Mouse (Mus musculus) ES-E14 (cell line): ENCODE results near the gene 1810055G02Rik. TPM values are rescaled to one million over a fixed set of nuclear protein-coding genes. Genes with fewer than 3 reads are reported as not detected.

Experiments used
- DNase-seq: peaks from one replicate; pipeline ENCODE4 v3.0.0-alpha.2; 2013; ENCODE audit warnings: low read depth, low spot score
- H3K27ac ChIP-seq: 2 replicates; pipeline ENCODE4 v1.5.1; 2012; ENCODE audit warnings: low read depth, mild to moderate bottlenecking, low read length, moderate library complexity, mixed read lengths; ENCODE audit not compliant: poor library complexity, insufficient read depth, severe bottlenecking
- H3K36me3 ChIP-seq: 2 replicates; pipeline ENCODE4 v1.6.1; 2012; ENCODE audit warnings: mild to moderate bottlenecking, low read length, moderate library complexity, mixed read lengths; ENCODE audit not compliant: control insufficient read depth, poor library complexity, insufficient read depth, severe bottlenecking
- H3K4me1 ChIP-seq, 2 experiments: fragments of 150-350 bp in 1 of 2; sonication (generic) in 1 of 2; 2 replicates each; pipeline ENCODE4 v1.6.1; 2012; ENCODE audit warnings: low read length in 2 of 2, mild to moderate bottlenecking in 1 of 2, mixed read lengths in 1 of 2; ENCODE audit not compliant: control insufficient read depth in 2 of 2, insufficient read depth in 2 of 2, poor library complexity in 1 of 2
- H3K4me3 ChIP-seq, 2 experiments: fragments of 150-350 bp in 1 of 2; sonication (generic) in 1 of 2; 2 replicates each; pipeline ENCODE4 v1.5.1; 2012; ENCODE audit warnings: low read length in 2 of 2, low read depth in 1 of 2, mild to moderate bottlenecking in 1 of 2, mixed read lengths in 1 of 2; ENCODE audit not compliant: insufficient read depth in 1 of 2, poor library complexity in 1 of 2, severe bottlenecking in 1 of 2
- H3K9ac ChIP-seq: 2 replicates; pipeline ENCODE4 v1.6.1; 2012; ENCODE audit warnings: low read depth, mild to moderate bottlenecking, low read length, mixed read lengths; ENCODE audit not compliant: poor library complexity, insufficient read depth, severe bottlenecking
- H3K9me3 ChIP-seq: fragments of 150-350 bp; sonication (generic); 2 replicates; pipeline ENCODE4 v1.6.1; 2012; ENCODE audit warnings: low read depth, mild to moderate bottlenecking, low read length; ENCODE audit not compliant: control insufficient read depth, insufficient read depth
- CHD2 ChIP-seq: IDR thresholded peaks from 2 replicates; pipeline ENCODE4 v1.6.1; 2014; ENCODE audit warnings: mild to moderate bottlenecking, low read depth, low read length, inconsistent platforms
- HCFC1 ChIP-seq: IDR thresholded peaks from 2 replicates; pipeline ENCODE4 v1.6.1; 2012; ENCODE audit warnings: low read length, inconsistent platforms, borderline replicate concordance; ENCODE audit not compliant: insufficient read depth
- MAFK ChIP-seq: IDR thresholded peaks from 2 replicates; pipeline ENCODE4 v1.6.1; 2014; ENCODE audit warnings: mild to moderate bottlenecking, low read depth, low read length, inconsistent platforms; ENCODE audit not compliant: insufficient read depth
- ZC3H11A ChIP-seq: IDR thresholded peaks from 2 replicates; pipeline ENCODE4 v1.6.1; 2012; ENCODE audit warnings: low read depth, mild to moderate bottlenecking, inconsistent platforms, low read length, borderline replicate concordance
- ZNF384 ChIP-seq: IDR thresholded peaks from 2 replicates; pipeline ENCODE4 v1.6.1; 2012; ENCODE audit warnings: low read depth, low read length, inconsistent platforms
- in situ Hi-C, 2 experiments: fragments of 600-800 bp; cut with MboI; formaldehyde crosslinking; loops; one replicate each; pipeline ENCODE4 v1.15.1; 2025; ENCODE audit warnings: low sequenced_read_pairs in 2 of 2, inconsistent platforms in 1 of 2; ENCODE audit not compliant: unreplicated experiment in 2 of 2
- total RNA-seq: library from RNA; depleted of rRNA; stranded (reverse); fragments of 300-350 nt; gene quantifications from 2 replicates; pipeline ENCODE4 v1.2.3, GENCODE M21; 2012

The 1810055G02Rik gene
- total RNA-seq, 1 experiment, result 31.4 TPM

DNA sequence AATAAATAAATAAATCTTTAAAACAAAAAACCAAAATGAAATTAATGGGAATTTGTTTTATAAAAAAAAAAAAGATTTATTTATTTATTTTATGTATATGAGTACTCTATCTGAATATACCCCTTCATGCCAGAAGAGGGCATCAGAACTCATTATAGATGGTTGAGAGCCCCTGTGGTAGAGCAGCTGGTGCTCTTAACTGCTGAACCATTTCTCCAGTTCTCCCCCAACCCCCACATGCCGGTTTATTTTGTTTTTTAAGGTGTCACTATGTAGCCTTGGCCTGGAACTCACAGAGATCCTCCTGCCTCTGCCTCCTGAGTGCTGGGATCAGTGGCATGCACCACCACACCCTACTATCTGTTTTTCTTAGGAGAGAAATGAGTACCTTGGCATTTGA lies 1.8 kb upstream of the 1810055G02Rik start:
- DNase-seq, result no peak
- in situ Hi-C loops, result no loop called here
- Histone ChIP-seq H3K4me1 (peaks cover 0 to 2% of the 10 kb centered on the region in 2 experiments; a peak in 3 of 4 replicates), H3K36me3 (peaks cover 1% of the 10 kb centered on the region; the same call in 1 of the 2 replicates), H3K27ac (no peak overlapping the region), H3K4me3 (no peak overlapping the region), H3K9ac (no peak overlapping the region), H3K9me3 (no peaks in the 10 kb centered on the region)
- no peak for TF ChIP-seq MAFK
- no peak for TF ChIP-seq ZC3H11A
- TF ChIP-seq HCFC1, result no peak
- no peak for TF ChIP-seq ZNF384
- TF ChIP-seq CHD2, result no peak

GRCm38 (mm10) chr19:3707553-3707952 lies 540 bp upstream of the 1810055G02Rik start:
- Histone ChIP-seq H3K9me3 (no peaks in the 10 kb centered on the region), H3K4me3 (peak overlapping the region; percentile 88 to 94), H3K4me1 (peaks cover 0 to 2% of the 10 kb centered on the region in 2 experiments; a peak in 3 of 4 replicates), H3K27ac (peak overlapping the region; percentile 56), H3K9ac (peak overlapping the region; percentile 73), H3K36me3 (peaks cover 4% of the 10 kb centered on the region; the same call in 1 of the 2 replicates)
- in situ Hi-C loops, result no loop called here
- no peak for DNase-seq
- TF ChIP-seq CHD2, result no peak
- TF ChIP-seq ZNF384, result no peak
- TF ChIP-seq MAFK, result no peak
- no peak for TF ChIP-seq HCFC1
- TF ChIP-seq ZC3H11A, result no peak

DNA sequence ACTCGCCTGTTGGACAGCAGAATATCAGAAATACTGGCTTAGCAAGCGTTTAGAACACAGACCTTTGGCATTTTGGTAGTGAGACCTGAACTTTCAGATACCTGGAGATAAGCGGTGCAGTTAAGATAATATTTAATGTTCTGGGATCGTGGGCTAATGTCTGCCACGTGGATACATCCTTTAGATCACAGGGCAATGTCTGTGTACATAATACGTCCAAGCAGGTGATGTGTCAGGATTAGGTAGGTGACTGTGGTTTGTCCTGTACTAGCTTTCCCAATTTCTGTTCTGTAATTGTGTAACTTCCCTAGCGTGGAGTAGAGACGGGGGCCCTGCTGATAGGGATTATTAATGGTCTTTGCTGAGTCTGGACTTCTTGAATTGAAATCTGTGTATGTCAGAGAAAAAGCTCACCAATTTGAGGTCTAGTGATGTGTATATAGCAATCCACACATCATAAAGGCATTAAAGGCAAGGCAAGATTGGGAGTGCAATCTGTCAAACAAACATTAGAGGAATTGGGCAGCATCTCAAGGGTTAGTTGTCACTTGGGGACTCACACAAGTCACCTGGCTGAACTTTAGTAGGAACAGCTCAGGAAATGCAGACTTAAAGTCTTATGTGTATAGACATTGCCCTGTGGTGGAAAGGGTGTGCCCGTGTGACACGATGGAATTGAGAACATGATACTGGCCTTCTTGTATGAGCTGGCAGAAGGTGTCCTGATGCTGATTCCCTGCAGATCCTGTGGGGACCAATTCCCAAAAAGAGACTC lies 1.1 kb downstream of the 1810055G02Rik start:
- H3K4me1 ChIP-seq, result peaks cover 0 to 2% of the 10 kb centered on the region in 2 experiments; a peak in 3 of 4 replicates
- peak overlapping the region; percentile 88 to 94 for H3K4me3 ChIP-seq
- in situ Hi-C loops, result no loop called here
- H3K36me3 ChIP-seq, result peaks cover 10% of the 10 kb centered on the region; the same call in 1 of the 2 replicates
- DNase-seq, result no peak
- TF ChIP-seq HCFC1 (no peak), CHD2 (no peak), MAFK (no peak), ZC3H11A (no peak), ZNF384 (no peak)
- H3K27ac ChIP-seq, result no peak overlapping the region
- H3K9ac ChIP-seq, result no peak overlapping the region; the same call in 1 of the 2 replicates
- no peaks in the 10 kb centered on the region for H3K9me3 ChIP-seq

DNA sequence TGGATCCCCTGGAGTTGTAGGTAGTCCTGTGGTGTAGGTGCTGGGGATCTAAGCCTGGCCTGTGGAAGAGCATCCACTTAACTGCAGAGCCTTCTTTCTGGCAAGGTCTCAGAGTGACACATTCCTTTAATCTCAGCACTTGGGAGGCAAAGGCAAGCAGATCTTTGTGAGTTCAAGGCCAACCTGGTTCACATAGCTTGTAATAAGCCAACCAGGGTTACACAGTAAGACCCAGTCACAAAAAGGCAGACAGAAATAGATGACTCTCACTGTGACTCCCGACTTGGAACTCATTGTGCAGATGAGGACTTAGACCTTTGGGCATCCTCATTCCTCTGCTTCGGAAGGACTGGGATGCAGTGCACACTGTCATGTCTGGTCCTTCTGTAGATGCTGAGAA lies 2.3 kb downstream of the 1810055G02Rik start:
- no peak for TF ChIP-seq MAFK
- TF ChIP-seq ZNF384, result no peak
- TF ChIP-seq ZC3H11A, result no peak
- no peak for TF ChIP-seq CHD2
- no peak for TF ChIP-seq HCFC1
- peaks cover 0 to 2% of the 10 kb centered on the region in 2 experiments; a peak in 3 of 4 replicates for H3K4me1 ChIP-seq
- H3K36me3 ChIP-seq, result peaks cover 14% of the 10 kb centered on the region
- no peak for DNase-seq
- in situ Hi-C loops, result no loop called here
- no peaks in the 10 kb centered on the region for H3K9me3 ChIP-seq
- no peak overlapping the region for H3K4me3 ChIP-seq
- no peak overlapping the region for H3K9ac ChIP-seq
- H3K27ac ChIP-seq, result no peak overlapping the region
